Mouse (Mus musculus): ENCODE results near the gene Dmac2.

DNA sequence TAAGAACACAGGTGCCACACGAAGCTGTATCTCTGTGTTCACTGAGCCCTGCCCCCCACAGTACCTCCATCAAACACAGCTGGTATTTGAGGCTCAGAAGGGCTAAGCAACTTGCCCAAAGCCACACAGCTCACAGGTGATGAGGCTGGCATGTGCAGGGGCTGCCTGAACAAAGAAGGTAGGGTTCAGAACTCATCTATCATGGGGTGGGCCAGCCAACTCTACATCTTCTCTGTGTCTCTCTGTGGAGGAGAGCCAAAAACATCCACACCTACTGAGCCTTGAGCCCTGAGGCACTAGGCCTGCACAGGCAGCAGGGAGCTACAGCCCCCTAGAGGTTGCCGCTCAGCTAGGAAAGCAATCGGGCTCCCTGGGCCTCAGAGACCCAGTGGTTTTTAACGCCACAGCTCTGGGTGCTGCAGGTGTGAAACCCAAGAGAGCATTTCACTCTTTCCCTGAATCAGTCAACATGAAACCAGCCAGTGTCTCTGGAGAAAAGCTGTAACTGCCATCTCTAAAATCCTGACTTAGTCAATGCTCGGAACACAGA is 28.4 kb downstream of the Dmac2 start:
- TF ChIP-seq GATA1 (IDR thresholded peaks at IDR 0.05; ENCODE audit: borderline replicate concordance, low read length) (no peak), FLI1 (IDR thresholded peaks at IDR 0.05; ENCODE audit: low read length) (no peak)

Data from megakaryocyte, embryonic 14.5 days (primary cell).